Mouse (Mus musculus): Measurements from ENCODE around the gene Fam81b. TPM values are rescaled to one million over a fixed set of nuclear protein-coding genes. Genes with fewer than 3 reads are reported as not detected.

Fam81b gene
- 0.31 TPM for polyA plus RNA-seq (2015; fragmentation: Illumina TruSeq; extraction: RNeasy Lipid Tissue Mini Kit (QIAGEN cat#74804); ENCODE audit: low read depth, low replicate concordance)

GRCm38 (mm10) chr13:76304637-76305122, at the start of gene Fam81b:
Fam81b (minus strand) TSS chr13:76305072.

Other genes starting within 250 kb of the Fam81b start
- gene Gpr150, start 248.1 kb downstream of the Fam81b start, polyA plus RNA-seq (2015; fragmentation: Illumina TruSeq; extraction: RNeasy Lipid Tissue Mini Kit (QIAGEN cat#74804); ENCODE audit: low read depth, low replicate concordance), result 3.3 TPM
- gene Arsk, start 206.4 kb downstream of the Fam81b start, polyA plus RNA-seq (2015; fragmentation: Illumina TruSeq; extraction: RNeasy Lipid Tissue Mini Kit (QIAGEN cat#74804); ENCODE audit: low read depth, low replicate concordance), result 7.7 TPM
- 9.5 TPM for gene Ttc37, start 206.3 kb downstream of the Fam81b start, polyA plus RNA-seq (2015; fragmentation: Illumina TruSeq; extraction: RNeasy Lipid Tissue Mini Kit (QIAGEN cat#74804); ENCODE audit: low read depth, low replicate concordance)
- gene Mctp1, start 79.5 kb upstream of the Fam81b start, polyA plus RNA-seq (2015; fragmentation: Illumina TruSeq; extraction: RNeasy Lipid Tissue Mini Kit (QIAGEN cat#74804); ENCODE audit: low read depth, low replicate concordance), result 38.0 TPM